Mouse (Mus musculus) heart, adult 18-20 months (tissue): ENCODE results near the gene Smim12. TPM values are rescaled to one million over a fixed set of nuclear protein-coding genes. Genes with fewer than 3 reads are reported as not detected.
A peak's percentile ranks its signal among the peaks of the same experiment; 100 is the strongest.

Experiments
- DNase-seq, 2 experiments: peaks; one replicate each; pipeline ENCODE4 v3.0.0; 2021 to 2022; ENCODE audit warnings: mixed read lengths in 1 of 2
- total RNA-seq, 2 experiments: library from RNA; stranded (reverse); gene quantifications; 2 replicates each; pipeline ENCODE4 v1.2.3; 2021

The Smim12 gene
- total RNA-seq, 2 experiments from 2014 or later, result 54.9 to 61.9 TPM

GRCm38 (mm10) chr4:127235742-127236487 is 7.7 kb upstream of the Smim12 start:
- DNase-seq, result peak; percentile 87 to 96

GRCm38 (mm10) chr4:127236631-127237030 is 7.0 kb upstream of the Smim12 start:
- DNase-seq, result no peak

GRCm38 (mm10) chr4:127237271-127237670 is 6.3 kb upstream of the Smim12 start:
- DNase-seq, result no peak

GRCm38 (mm10) chr4:127242696-127243095 is 888 bp upstream of the Smim12 start:
- DNase-seq, result peak in 1 of 2 experiments; percentile 27

- DNase-seq, result no peak
Measured at GRCm38 (mm10) chr4:127243953-127244352, 369 bp downstream of the Smim12 start.

GRCm38 (mm10) chr4:127249701-127250349 is 6.2 kb downstream of the Smim12 start:
- DNase-seq, result peak; percentile 95 to 99

- DNase-seq, result peak; percentile 87 to 91
Measured at GRCm38 (mm10) chr4:127251963-127252585, 8.5 kb downstream of the Smim12 start.

- DNase-seq, result peak; percentile 36 to 76
Measured at GRCm38 (mm10) chr4:127256739-127257138, 13.2 kb downstream of the Smim12 start.

- DNase-seq, result peak; percentile 67 to 68
Measured at GRCm38 (mm10) chr4:127258186-127258897, 14.8 kb downstream of the Smim12 start.

- peak in 1 of 2 experiments; percentile 13 for DNase-seq
Measured at GRCm38 (mm10) chr4:127261601-127262000, 18.0 kb downstream of the Smim12 start.

GRCm38 (mm10) chr4:127263438-127264182 is 20.0 kb downstream of the Smim12 start:
- peak; percentile 19 to 37 for DNase-seq

GRCm38 (mm10) chr4:127264183-127264554 is 20.6 kb downstream of the Smim12 start:
- DNase-seq, result no peak

- peak; percentile 69 to 87 for DNase-seq
Measured at GRCm38 (mm10) chr4:127278451-127279001, 34.9 kb downstream of the Smim12 start.

- DNase-seq, result peak in 1 of 2 experiments; percentile 36
Measured at GRCm38 (mm10) chr4:127279241-127279640, 35.7 kb downstream of the Smim12 start.

- DNase-seq, result peak in 1 of 2 experiments; percentile 24
Measured at GRCm38 (mm10) chr4:127286907-127287306, 43.3 kb downstream of the Smim12 start.

- DNase-seq, result peak; percentile 76 to 85
Measured at GRCm38 (mm10) chr4:127289039-127289548, 45.5 kb downstream of the Smim12 start.

GRCm38 (mm10) chr4:127292631-127293030 is 49.0 kb downstream of the Smim12 start:
- no peak for DNase-seq
